Mouse (Mus musculus) stomach, postnatal 0 days (tissue): ENCODE measurements around the gene Pak2.

Experiments
- CTCF ChIP-seq: IDR thresholded peaks from 2 replicates; pipeline ENCODE4 v1.5.1; 2016; ENCODE audit warnings: antibody characterized with exemption, low read depth, mild to moderate bottlenecking, moderate library complexity
- EP300 ChIP-seq: optimal IDR thresholded peaks from 2 replicates; pipeline ENCODE3; 2016; ENCODE audit warnings: antibody characterized with exemption

GRCm38 (mm10) chr16:32113541-32114218 lies 34.5 kb upstream of the Pak2 start:
- TF ChIP-seq CTCF (no peak), EP300 (no peak)
